Mouse (Mus musculus) liver, postnatal 0 days (tissue): ENCODE measurements around the gene Nek10. TPM values are rescaled to one million over a fixed set of nuclear protein-coding genes. Genes with fewer than 3 reads are reported as not detected.
"Not testable (repeated sequence)": the region's sequence is repeated elsewhere in the genome, so short reads cannot be mapped to it uniquely, and the experiment has no call there.

ENCODE experiments used
- ATAC-seq: fragments of 200-750 bp; cut with Nextera tagmentation; 2 replicates; pipeline ENCODE4 v1.8.0; 2017; ENCODE audit warnings: mild to moderate bottlenecking, moderate library complexity
- DNase-seq: peaks from one replicate; pipeline ENCODE4 v3.0.0-alpha.2; 2016
- H3K27ac ChIP-seq: fragments of 300-500 bp; sonication (generic); 2 replicates; pipeline ENCODE4 v1.5.1; 2014; ENCODE audit warnings: antibody characterized with exemption, moderate library complexity, mild to moderate bottlenecking, low read depth
- H3K27me3 ChIP-seq: fragments of 300-500 bp; sonication (generic); 2 replicates; pipeline ENCODE4 v1.6.1; 2014; ENCODE audit warnings: low read length, control low read depth, mixed read lengths; ENCODE audit not compliant: insufficient read depth
- H3K36me3 ChIP-seq: fragments of 300-500 bp; sonication (generic); replicated peaks from 2 replicates; pipeline ENCODE4 v1.6.1; 2014; ENCODE audit warnings: mild to moderate bottlenecking, control low read depth, low read length, moderate library complexity, mixed read lengths; ENCODE audit not compliant: insufficient read depth
- H3K4me1 ChIP-seq: fragments of 300-500 bp; sonication (generic); 2 replicates; pipeline ENCODE4 v1.6.1; 2014; ENCODE audit warnings: antibody characterized with exemption, mild to moderate bottlenecking, control low read depth; ENCODE audit not compliant: insufficient read depth
- H3K4me2 ChIP-seq: fragments of 300-500 bp; sonication (generic); 2 replicates; pipeline ENCODE4 v1.6.1; 2014; ENCODE audit warnings: low read depth, mild to moderate bottlenecking, low read length, moderate library complexity, mixed read lengths
- H3K4me3 ChIP-seq: fragments of 300-500 bp; sonication (generic); 2 replicates; pipeline ENCODE4 v1.5.1; 2014; ENCODE audit warnings: low read depth, low read length
- H3K9ac ChIP-seq: fragments of 300-500 bp; sonication (generic); replicated peaks from 2 replicates; pipeline ENCODE4 v1.6.1; 2014; ENCODE audit warnings: mild to moderate bottlenecking, moderate library complexity
- H3K9me3 ChIP-seq: fragments of 300-500 bp; sonication (generic); 2 replicates; pipeline ENCODE4 v1.6.1; 2016; ENCODE audit warnings: mild to moderate bottlenecking, control low read depth, low read length, mixed read lengths
- CTCF ChIP-seq: sonication (generic); IDR thresholded peaks from 2 replicates; pipeline ENCODE4 v1.5.1; 2016; ENCODE audit warnings: antibody characterized with exemption, low read depth
- EP300 ChIP-seq: IDR thresholded peaks from 2 replicates; pipeline ENCODE4 v1.6.1; 2016; ENCODE audit warnings: antibody characterized with exemption, low read depth, mild to moderate bottlenecking
- WGBS: fragments of 180-500 bp; shearing (Covaris S2); extraction: QIAGEN DNeasy Blood & Tissue Kit; methylation state at CpG from one replicate; pipeline ENCODE4 v1.1.7; 2014; ENCODE audit not compliant: insufficient replicate concordance; 5-methylcytosine and 5-hydroxymethylcytosine counted together
- polyA plus RNA-seq: library from polyadenylated mRNA; unstranded; fragments of >200 nt; fragmentation: Nextera tagmentation; extraction: Ambion mirVana; gene quantifications from 2 replicates; pipeline ENCODE4 v1.2.1, GENCODE M21; 2015

Gene Nek10
- polyA plus RNA-seq = not detected in 2 replicates

- not testable (repeated sequence) for H3K9me3 ChIP-seq, H3K4me3 ChIP-seq, DNase-seq, H3K4me2 ChIP-seq, H3K4me1 ChIP-seq, H3K36me3 ChIP-seq, H3K27me3 ChIP-seq, H3K9ac ChIP-seq, H3K27ac ChIP-seq, ATAC-seq
- WGBS = 60% methylated on average over 1 of the region's 2 CpGs
Observed at GRCm38 (mm10) chr14:14803115-14803514, at the start of gene Nek10. Gene Nek10, plus strand, starts transcription at chr14:14803415.

- Histone ChIP-seq H3K4me3 (no peak overlapping the region), H3K9me3 (no peaks in the 10 kb centered on the region), H3K9ac (no peak overlapping the region), H3K4me2 (no peak overlapping the region), H3K27ac (no peak overlapping the region), H3K36me3 (peaks cover under 1% of the 10 kb centered on the region), H3K27me3 (no peaks in the 10 kb centered on the region), H3K4me1 (no peaks in the 10 kb centered on the region)
- no peak for ATAC-seq
- DNase-seq = no peak
- WGBS = 85% methylated on average over 2 of the region's 2 CpGs
- TF ChIP-seq EP300 (no peak), CTCF (no peak)
Observed at GRCm38 (mm10) chr14:14781169-14781568, 22.0 kb upstream of the Nek10 start.

GRCm38 (mm10) chr14:14784223-14784622 lies 19.0 kb upstream of the Nek10 start:
- TF ChIP-seq EP300 = no peak
- TF ChIP-seq CTCF = no peak
- Histone ChIP-seq H3K9ac (no peak overlapping the region), H3K4me3 (no peak overlapping the region), H3K27me3 (no peaks in the 10 kb centered on the region), H3K27ac (no peak overlapping the region), H3K4me1 (no peaks in the 10 kb centered on the region), H3K4me2 (no peak overlapping the region), H3K9me3 (no peaks in the 10 kb centered on the region), H3K36me3 (peaks cover 5% of the 10 kb centered on the region)
- DNase-seq = no peak
- no peak for ATAC-seq
- WGBS = 57% methylated on average over 1 of the region's 1 CpGs

GRCm38 (mm10) chr14:14786979-14787378 lies 16.2 kb upstream of the Nek10 start:
- Histone ChIP-seq H3K9me3 (no peaks in the 10 kb centered on the region), H3K27ac (no peak overlapping the region), H3K36me3 (peaks cover 5% of the 10 kb centered on the region), H3K27me3 (no peaks in the 10 kb centered on the region), H3K4me1 (0 out of 2 replicates have a peak, but pooled peaks cover 3% of the 10 kb centered on the region), H3K9ac (no peak overlapping the region), H3K4me3 (no peak overlapping the region), H3K4me2 (no peak overlapping the region)
- DNase-seq = no peak
- 71% methylated on average over 1 of the region's 1 CpGs for WGBS
- no peak for ATAC-seq
- TF ChIP-seq CTCF = no peak
- no peak for TF ChIP-seq EP300

GRCm38 (mm10) chr14:14789840-14790470 lies 13.3 kb upstream of the Nek10 start:
- TF ChIP-seq CTCF = no peak
- no peak for TF ChIP-seq EP300
- ATAC-seq = peak; percentile 53; the same call in 1 of the 2 replicates

GRCm38 (mm10) chr14:14799861-14800260 lies 3.4 kb upstream of the Nek10 start:
- Histone ChIP-seq H3K36me3 (no peaks in the 10 kb centered on the region), H3K27me3 (no peaks in the 10 kb centered on the region), H3K27ac (peak overlapping the region; percentile 65; the same call in 1 of the 2 replicates), H3K4me3 (no peak overlapping the region), H3K4me1 (no peaks in the 10 kb centered on the region), H3K4me2 (no peak overlapping the region), H3K9me3 (no peaks in the 10 kb centered on the region), H3K9ac (no peak overlapping the region)
- no peak for TF ChIP-seq CTCF
- DNase-seq (no peak), ATAC-seq (0 out of 2 replicates have a peak, but pooled peaks have one; percentile 36)
- WGBS = 48% methylated on average over 5 of the region's 5 CpGs

More at GRCm38 (mm10) chr14:14789840-14790470, 13.3 kb upstream of the Nek10 start:
- H3K27me3 ChIP-seq = no peaks in the 10 kb centered on the region
- H3K9me3 ChIP-seq = no peaks in the 10 kb centered on the region
- no peak overlapping the region for H3K27ac ChIP-seq
- no peak overlapping the region for H3K9ac ChIP-seq
- no peak overlapping the region for H3K4me2 ChIP-seq
- no peak overlapping the region for H3K4me3 ChIP-seq
- H3K4me1 ChIP-seq = 0 out of 2 replicates have a peak, but pooled peaks cover 3% of the 10 kb centered on the region
- peaks cover 5% of the 10 kb centered on the region for H3K36me3 ChIP-seq
- 70% methylated on average over 4 of the region's 4 CpGs for WGBS
- DNase-seq = no peak

- Histone ChIP-seq H3K27me3 (no peaks in the 10 kb centered on the region), H3K4me3 (no peak overlapping the region), H3K9ac (no peak overlapping the region), H3K27ac (peak overlapping the region; percentile 65), H3K36me3 (no peaks in the 10 kb centered on the region), H3K4me2 (no peak overlapping the region), H3K4me1 (no peaks in the 10 kb centered on the region), H3K9me3 (no peaks in the 10 kb centered on the region)
- 63% methylated on average over 4 of the region's 4 CpGs for WGBS
- ATAC-seq (peak; percentile 41), DNase-seq (no peak)
- TF ChIP-seq CTCF (no peak), EP300 (no peak)
Observed at GRCm38 (mm10) chr14:14800332-14800731, 2.9 kb upstream of the Nek10 start.
